Mouse (Mus musculus) small intestine, adult 2 months (tissue): ENCODE measurements around the gene Rnaseh2b.

Source experiments
- CTCF ChIP-seq: fragments of 200-500 bp; IDR thresholded peaks from 2 replicates; pipeline ENCODE4 v1.5.1; 2012; ENCODE audit warnings: low read depth, mild to moderate bottlenecking, control low read depth, inconsistent platforms, low read length, moderate library complexity, mixed read lengths; ENCODE audit not compliant: insufficient replicate concordance, insufficient read length; ENCODE audit errors: extremely low read depth
- POLR2A ChIP-seq: fragments of 200-500 bp; IDR thresholded peaks from 2 replicates; pipeline ENCODE4 v1.6.1; 2012; ENCODE audit warnings: low read depth, mild to moderate bottlenecking, control low read depth, inconsistent platforms, low read length, moderate library complexity

DNA sequence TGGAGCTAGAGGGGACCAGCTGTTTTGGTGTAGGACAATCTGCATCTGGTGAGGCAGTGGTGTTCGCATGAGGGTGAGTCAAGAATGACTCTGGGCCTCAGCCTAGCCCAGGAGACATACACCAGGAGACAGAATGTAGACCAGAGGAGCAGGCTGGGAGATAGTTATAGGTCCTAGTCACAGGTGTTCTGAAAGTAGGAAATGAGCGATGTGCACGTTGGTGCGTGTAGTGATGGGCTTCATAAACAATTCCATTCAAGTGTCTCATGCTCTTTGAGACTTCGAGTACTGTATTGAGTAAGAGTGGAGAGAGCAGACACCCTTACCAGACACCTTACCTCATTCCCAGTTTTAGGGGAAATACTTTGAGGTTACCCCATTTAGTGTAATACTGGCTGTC is 61.4 kb downstream of the Rnaseh2b start:
- no peak for TF ChIP-seq CTCF
- no peak for TF ChIP-seq POLR2A
